Mouse (Mus musculus): ENCODE data around the gene Rbm47. TPM values are rescaled to one million over a fixed set of nuclear protein-coding genes. Genes with fewer than 3 reads are reported as not detected.

Rbm47 gene
- polyA plus RNA-seq, 1 experiment: 12.7 TPM

- no peak overlapping the region for H3K27ac ChIP-seq (ENCODE audit: control insufficient read depth, insufficient read depth, low read length)
- no peaks in the 10 kb centered on the region for H3K27me3 ChIP-seq (ENCODE audit: control insufficient read depth, insufficient read depth, low read length)
- 92% methylated on average over 5 of the region's 5 CpGs for WGBS
- H3K4me1 ChIP-seq (replicated peaks; ENCODE audit: control insufficient read depth, insufficient read depth, low read length): 0 out of 2 replicates have a peak, but pooled peaks cover 2% of the 10 kb centered on the region
- H3K4me3 ChIP-seq (ENCODE audit: control insufficient read depth, insufficient read depth, low read length): no peak overlapping the region
- TF ChIP-seq CTCF (IDR thresholded peaks at IDR 0.05; ENCODE audit: borderline replicate concordance, control insufficient read depth, extremely low read depth, insufficient read depth, low read length, poor library complexity) (no peak), POLR2A (IDR thresholded peaks at IDR 0.05; ENCODE audit: control insufficient read depth, extremely low read depth, insufficient read depth, low read length, poor library complexity) (no peak)
- DNase-seq: no peak
- H3K36me3 ChIP-seq (ENCODE audit: control insufficient read depth, insufficient read depth, low read length): no peaks in the 10 kb centered on the region
Observed at GRCm38 (mm10) chr5:66050841-66051240, 122.1 kb downstream of the Rbm47 start.

- Histone ChIP-seq H3K27ac (ENCODE audit: control insufficient read depth, insufficient read depth, low read length) (no peak overlapping the region), H3K4me3 (ENCODE audit: control insufficient read depth, insufficient read depth, low read length) (no peak overlapping the region), H3K4me1 (replicated peaks; ENCODE audit: control insufficient read depth, insufficient read depth, low read length) (0 out of 2 replicates have a peak, but pooled peaks cover 2% of the 10 kb centered on the region), H3K27me3 (ENCODE audit: control insufficient read depth, insufficient read depth, low read length) (no peaks in the 10 kb centered on the region), H3K36me3 (ENCODE audit: control insufficient read depth, insufficient read depth, low read length) (no peaks in the 10 kb centered on the region)
- DNase-seq: no peak
- 96% methylated on average over 3 of the region's 3 CpGs for WGBS
- TF ChIP-seq POLR2A (IDR thresholded peaks at IDR 0.05; ENCODE audit: control insufficient read depth, extremely low read depth, insufficient read depth, low read length, poor library complexity) (no peak), CTCF (IDR thresholded peaks at IDR 0.05; ENCODE audit: borderline replicate concordance, control insufficient read depth, extremely low read depth, insufficient read depth, low read length, poor library complexity) (no peak)
Observed at GRCm38 (mm10) chr5:66046356-66046755, 126.6 kb downstream of the Rbm47 start.

GRCm38 (mm10) chr5:66043897-66044296 is 129.0 kb downstream of the Rbm47 start:
- no peak overlapping the region for H3K4me3 ChIP-seq (ENCODE audit: control insufficient read depth, insufficient read depth, low read length)
- no peak for DNase-seq
- 0 out of 2 replicates have a peak, but pooled peaks cover 2% of the 10 kb centered on the region for H3K4me1 ChIP-seq (replicated peaks; ENCODE audit: control insufficient read depth, insufficient read depth, low read length)
- no peak overlapping the region for H3K27ac ChIP-seq (ENCODE audit: control insufficient read depth, insufficient read depth, low read length)
- H3K27me3 ChIP-seq (ENCODE audit: control insufficient read depth, insufficient read depth, low read length): no peaks in the 10 kb centered on the region
- TF ChIP-seq POLR2A (IDR thresholded peaks at IDR 0.05; ENCODE audit: control insufficient read depth, extremely low read depth, insufficient read depth, low read length, poor library complexity) (no peak), CTCF (IDR thresholded peaks at IDR 0.05; ENCODE audit: borderline replicate concordance, control insufficient read depth, extremely low read depth, insufficient read depth, low read length, poor library complexity) (no peak)
- H3K36me3 ChIP-seq (ENCODE audit: control insufficient read depth, insufficient read depth, low read length): no peaks in the 10 kb centered on the region
- 86% methylated on average over 3 of the region's 3 CpGs for WGBS

- Histone ChIP-seq H3K36me3 (ENCODE audit: control insufficient read depth, insufficient read depth, low read length) (no peaks in the 10 kb centered on the region), H3K27ac (ENCODE audit: control insufficient read depth, insufficient read depth, low read length) (no peak overlapping the region), H3K4me1 (replicated peaks; ENCODE audit: control insufficient read depth, insufficient read depth, low read length) (0 out of 2 replicates have a peak, but pooled peaks cover 2% of the 10 kb centered on the region), H3K27me3 (ENCODE audit: control insufficient read depth, insufficient read depth, low read length) (no peaks in the 10 kb centered on the region), H3K4me3 (ENCODE audit: control insufficient read depth, insufficient read depth, low read length) (no peak overlapping the region)
- no peak for DNase-seq
- WGBS: 94% methylated on average over 10 of the region's 10 CpGs
- TF ChIP-seq CTCF (IDR thresholded peaks at IDR 0.05; ENCODE audit: borderline replicate concordance, control insufficient read depth, extremely low read depth, insufficient read depth, low read length, poor library complexity) (no peak), POLR2A (IDR thresholded peaks at IDR 0.05; ENCODE audit: control insufficient read depth, extremely low read depth, insufficient read depth, low read length, poor library complexity) (no peak)
Observed at GRCm38 (mm10) chr5:66042651-66043340, 130.1 kb downstream of the Rbm47 start.

DNA sequence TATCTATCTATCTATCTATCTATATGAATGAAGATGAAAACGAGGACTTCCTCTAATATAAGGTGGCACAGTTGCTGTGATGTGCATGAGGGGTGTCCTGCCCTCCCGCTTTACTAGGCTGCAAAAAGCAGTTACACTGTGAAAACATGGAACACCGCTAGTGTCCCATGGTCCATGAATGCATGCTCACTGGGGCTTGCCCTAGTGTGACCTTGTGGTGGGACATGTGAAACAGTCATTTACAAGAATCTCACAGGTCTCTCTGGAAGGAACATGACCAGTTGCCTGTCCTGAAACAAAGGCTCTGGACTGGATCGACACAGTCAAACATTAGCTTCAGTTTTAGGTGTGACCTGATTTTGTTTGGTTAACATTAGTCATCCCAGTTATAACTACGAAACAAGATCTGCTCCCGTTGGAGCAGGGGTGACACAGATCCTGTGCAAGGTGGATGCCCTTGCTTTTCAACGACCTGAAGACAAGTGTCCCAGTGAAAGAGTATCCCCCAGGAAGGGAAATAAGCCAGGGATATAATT is 132.1 kb downstream of the Rbm47 start:
- WGBS: 91% methylated on average over 7 of the region's 7 CpGs
- Histone ChIP-seq H3K27ac (ENCODE audit: control insufficient read depth, insufficient read depth, low read length) (no peak overlapping the region), H3K27me3 (ENCODE audit: control insufficient read depth, insufficient read depth, low read length) (no peaks in the 10 kb centered on the region), H3K4me3 (ENCODE audit: control insufficient read depth, insufficient read depth, low read length) (no peak overlapping the region), H3K36me3 (ENCODE audit: control insufficient read depth, insufficient read depth, low read length) (no peaks in the 10 kb centered on the region), H3K4me1 (replicated peaks; ENCODE audit: control insufficient read depth, insufficient read depth, low read length) (no peaks in the 10 kb centered on the region)
- DNase-seq: no peak
- TF ChIP-seq POLR2A (IDR thresholded peaks at IDR 0.05; ENCODE audit: control insufficient read depth, extremely low read depth, insufficient read depth, low read length, poor library complexity) (no peak), CTCF (IDR thresholded peaks at IDR 0.05; ENCODE audit: borderline replicate concordance, control insufficient read depth, extremely low read depth, insufficient read depth, low read length, poor library complexity) (no peak)

GRCm38 (mm10) chr5:66039813-66040212 is 133.1 kb downstream of the Rbm47 start:
- Histone ChIP-seq H3K36me3 (ENCODE audit: control insufficient read depth, insufficient read depth, low read length) (no peaks in the 10 kb centered on the region), H3K4me3 (ENCODE audit: control insufficient read depth, insufficient read depth, low read length) (no peak overlapping the region), H3K27me3 (ENCODE audit: control insufficient read depth, insufficient read depth, low read length) (no peaks in the 10 kb centered on the region), H3K4me1 (replicated peaks; ENCODE audit: control insufficient read depth, insufficient read depth, low read length) (no peaks in the 10 kb centered on the region), H3K27ac (ENCODE audit: control insufficient read depth, insufficient read depth, low read length) (no peak overlapping the region)
- no peak for DNase-seq
- WGBS: 97% methylated on average over 2 of the region's 2 CpGs
- TF ChIP-seq CTCF (IDR thresholded peaks at IDR 0.05; ENCODE audit: borderline replicate concordance, control insufficient read depth, extremely low read depth, insufficient read depth, low read length, poor library complexity) (no peak), POLR2A (IDR thresholded peaks at IDR 0.05; ENCODE audit: control insufficient read depth, extremely low read depth, insufficient read depth, low read length, poor library complexity) (no peak)

Measured in thymus, adult 2 months (tissue).